Mouse (Mus musculus): ENCODE measurements at regions not wholly inside any gene's neighbourhood (a gene's known extent, or its start where the extent isn't known, plus 50 kb on each side); places are given as distances from the start of the nearest gene placed in this dataset.
"Not testable (repeated sequence)": the region's sequence is repeated elsewhere in the genome, so short reads cannot be mapped to it uniquely, and the experiment has no call there.

DNA sequence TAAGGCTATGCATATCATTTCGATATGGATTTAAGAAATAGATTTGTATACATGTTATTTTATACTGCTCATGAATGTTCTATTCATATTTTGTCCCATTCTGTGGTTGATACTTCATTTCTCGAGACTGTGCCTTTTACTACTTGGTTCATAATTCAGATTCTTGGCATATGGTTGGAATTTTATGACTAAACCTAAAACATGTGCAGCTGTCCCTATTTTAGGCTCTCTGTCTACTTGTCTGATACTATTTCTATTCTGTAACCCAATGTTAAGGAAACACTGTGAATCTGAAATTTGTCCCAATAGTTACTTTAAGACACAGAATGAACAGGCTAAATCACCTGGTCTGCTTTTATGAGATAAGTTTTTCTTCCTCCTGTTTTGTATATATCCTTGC, 315.3 kb upstream of the Sema3a start:
- H3K9me3 ChIP-seq (replicated peaks; ENCODE audit: insufficient read depth, low read length), result no peaks in the 10 kb centered on the region
- no peak overlapping the region for H3K27ac ChIP-seq (ENCODE audit: control insufficient read depth, low read depth, low read length)
- H3K79me2 ChIP-seq (ENCODE audit: control insufficient read depth, insufficient read depth, low read length, poor library complexity), result no peaks in the 10 kb centered on the region
- H3K4me1 ChIP-seq (ENCODE audit: control insufficient read depth in 1 of 2, insufficient read depth in 2 of 2, low read length in 2 of 2), result no peaks in the 10 kb centered on the region
- no peak overlapping the region for H3K4me3 ChIP-seq (ENCODE audit: control insufficient read depth in 1 of 2, insufficient read depth in 1 of 2, low read depth in 2 of 2, low read length in 2 of 2)
- DNase-seq (ENCODE audit: low read depth, low spot score), result no peak
- peaks cover 0 to 1% of the 10 kb centered on the region in 2 experiments; a peak in 1 of 4 replicates for H3K27me3 ChIP-seq (ENCODE audit: control insufficient read depth in 1 of 2, insufficient read depth in 2 of 2, low read length in 2 of 2)
- no peak overlapping the region for H3K9ac ChIP-seq (ENCODE audit: control insufficient read depth, low read depth, low read length, poor library complexity, severe bottlenecking)
- H3K36me3 ChIP-seq (ENCODE audit: control insufficient read depth in 1 of 2, insufficient read depth in 2 of 2, low read length in 2 of 2), result no peaks in the 10 kb centered on the region
- TF ChIP-seq NRF1 (IDR thresholded peaks at IDR 0.05; ENCODE audit: insufficient read depth, low read depth, low read length, poor library complexity, severe bottlenecking) (no peak), TBP (IDR thresholded peaks at IDR 0.05; ENCODE audit: low read depth, low read length) (no peak), CHD1 (IDR thresholded peaks at IDR 0.05; ENCODE audit: low read depth, low read length) (no peak), ETS1 (IDR thresholded peaks at IDR 0.05; ENCODE audit: low read depth, low read length) (no peak), USF1 (IDR thresholded peaks at IDR 0.05; ENCODE audit: low read depth, low read length) (no peak), MXI1 (IDR thresholded peaks at IDR 0.05; ENCODE audit: low read depth, low read length) (no peak), CHD2 (IDR thresholded peaks at IDR 0.05; ENCODE audit: low read length) (no peak), UBTF (IDR thresholded peaks at IDR 0.05; ENCODE audit: borderline replicate concordance, insufficient read depth, low read depth, low read length) (no peak), MYC (IDR thresholded peaks at IDR 0.05; ENCODE audit: low read depth, low read length) (no peak), POLR2A (IDR thresholded peaks at IDR 0.05; ENCODE audit: control insufficient read depth in 1 of 2, insufficient read depth in 1 of 2, low read depth in 1 of 2, low read length in 2 of 2, poor library complexity in 1 of 2) (no peak), POLR2AphosphoS5 (IDR thresholded peaks at IDR 0.05; ENCODE audit: borderline replicate concordance, low read depth, low read length) (no peak), TAL1 (IDR thresholded peaks at IDR 0.05; ENCODE audit: low read length) (no peak), MAZ (IDR thresholded peaks at IDR 0.05; ENCODE audit: low read depth, low read length) (no peak), GABPA (IDR thresholded peaks at IDR 0.05; ENCODE audit: low read depth, low read length) (no peak), BHLHE40 (IDR thresholded peaks at IDR 0.05; ENCODE audit: borderline replicate concordance, low read depth, low read length) (no peak), MYB (IDR thresholded peaks at IDR 0.05; ENCODE audit: low read depth, low read length) (no peak), EP300 (IDR thresholded peaks at IDR 0.05; ENCODE audit: low read depth in 1 of 2, low read length in 2 of 2) (no peak), ZMIZ1 (IDR thresholded peaks at IDR 0.05; ENCODE audit: low read depth, low read length) (no peak), RCOR1 (IDR thresholded peaks at IDR 0.05; ENCODE audit: low read depth, low read length) (no peak), CTCF (IDR thresholded peaks at IDR 0.05 in 2 of 3, conservative IDR thresholded peaks at IDR 0.05 in 1 of 3; ENCODE audit: control insufficient read depth in 1 of 3, insufficient read depth in 1 of 3, low read depth in 2 of 3, low read length in 3 of 3, poor library complexity in 1 of 3, severe bottlenecking in 1 of 3) (no peak)

DNA sequence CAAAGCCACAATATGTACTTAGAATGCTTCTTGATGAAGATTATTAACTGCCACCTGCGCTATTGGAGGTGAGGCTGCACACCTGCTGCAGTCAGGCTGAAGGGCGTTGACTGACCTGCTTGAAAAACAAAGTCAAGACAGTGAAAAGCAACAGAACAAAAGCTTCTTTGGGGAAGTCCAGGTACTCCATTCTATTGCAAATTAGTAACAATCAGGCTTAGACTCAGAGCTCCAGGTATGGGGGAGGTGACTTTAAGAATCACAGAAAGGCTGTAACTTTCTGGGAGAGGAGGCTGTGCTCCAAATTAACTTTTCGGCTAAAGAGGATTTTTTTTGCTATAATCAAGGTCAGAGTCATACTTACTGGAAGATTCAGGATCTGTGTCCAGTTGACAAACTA, 278.0 kb upstream of the Sema3a start:
- H3K36me3 ChIP-seq (ENCODE audit: control insufficient read depth in 1 of 2, insufficient read depth in 2 of 2, low read length in 2 of 2); H3K4me1 ChIP-seq (ENCODE audit: control insufficient read depth in 1 of 2, insufficient read depth in 2 of 2, low read length in 2 of 2); H3K4me3 ChIP-seq (ENCODE audit: control insufficient read depth in 1 of 2, insufficient read depth in 1 of 2, low read depth in 2 of 2, low read length in 2 of 2); H3K9me3 ChIP-seq (replicated peaks; ENCODE audit: insufficient read depth, low read length); H3K27ac ChIP-seq (ENCODE audit: control insufficient read depth, low read depth, low read length); H3K27me3 ChIP-seq (ENCODE audit: control insufficient read depth in 1 of 2, insufficient read depth in 2 of 2, low read length in 2 of 2); DNase-seq (ENCODE audit: low read depth, low spot score); H3K9ac ChIP-seq (ENCODE audit: control insufficient read depth, low read depth, low read length, poor library complexity, severe bottlenecking); H3K79me2 ChIP-seq (ENCODE audit: control insufficient read depth, insufficient read depth, low read length, poor library complexity): not testable (repeated sequence)

Measured in MEL (cell line).